ENCODE assay signal across 8 mouse cellular contexts in genomic region chr17:34263811-34264371, GRCm38 (mm10). TPM values are rescaled to one million over a fixed set of nuclear protein-coding genes. Genes with fewer than 3 reads are reported as not detected.
DNase-seq lines count a peak whose midpoint lies in the region; ATAC-seq lines count a peak whose summit lies in the region.

No protein-coding gene starts in this region.

- peaks cover 26% of the 10 kb centered on the region for H3K27me3 ChIP-seq in embryonic facial prominence, embryonic 14.5 days (replicated peaks; ENCODE audit: control insufficient read depth, insufficient read depth, low read length)
- peaks cover 26% of the 10 kb centered on the region; the same call in 1 of the 2 replicates for H3K27me3 ChIP-seq in kidney, embryonic 16.5 days (ENCODE audit: insufficient read depth, low read length)
- H3K27me3 ChIP-seq in stomach, embryonic 15.5 days (replicated peaks): peaks cover 33% of the 10 kb centered on the region

- peak; percentile 45 to 49 for DNase-seq in cerebellum, postnatal 10 days
- DNase-seq in embryonic facial prominence, embryonic 14.5 days (ENCODE audit: low spot score): peak; percentile 19
- DNase-seq in lung, postnatal 25 days (ENCODE audit: low spot score): peak; percentile 44
- no peak for DNase-seq in right cerebral cortex, postnatal 36 days (ENCODE audit: low spot score in 2 of 2)
- no peak for DNase-seq in left cerebral cortex, adult 11 months (ENCODE audit: low spot score)

- H3K4me3 ChIP-seq in embryonic facial prominence, embryonic 14.5 days (ENCODE audit: low read depth, low read length): peak overlapping the region; percentile 50
- H3K4me3 ChIP-seq in kidney, embryonic 16.5 days (ENCODE audit: low read length): peak overlapping the region; percentile 63
- peak overlapping the region; percentile 50 for H3K4me3 ChIP-seq in stomach, embryonic 15.5 days (replicated peaks)

- peak overlapping the region; percentile 20; the same call in 1 of the 2 replicates for H3K9ac ChIP-seq in embryonic facial prominence, embryonic 14.5 days (ENCODE audit: low read depth, low read length)
- H3K9ac ChIP-seq in kidney, embryonic 16.5 days (replicated peaks; ENCODE audit: low read length): 0 out of 2 replicates have a peak overlapping the region, but pooled peaks have one; percentile 61
- no peak overlapping the region for H3K9ac ChIP-seq in stomach, embryonic 15.5 days

- no peak for ATAC-seq in cerebellum, adult (ENCODE audit: insufficient number of reproducible peaks, low FRiP score, low TSS enrichment)
- no peak for ATAC-seq in embryonic facial prominence, embryonic 14.5 days (ENCODE audit: low read depth)
- no peak for ATAC-seq in kidney, embryonic 16.5 days (ENCODE audit: low FRiP score, low TSS enrichment)
- ATAC-seq in stomach, embryonic 15.5 days (ENCODE audit: insufficient read depth, low FRiP score, low read depth): no peak

- peaks cover 10% of the 10 kb centered on the region for H3K4me1 ChIP-seq in embryonic facial prominence, embryonic 14.5 days (ENCODE audit: control insufficient read depth, insufficient read depth, low read length)
- H3K4me1 ChIP-seq in kidney, embryonic 16.5 days (ENCODE audit: insufficient read depth, low read length): peaks cover 22% of the 10 kb centered on the region
- peaks cover 23% of the 10 kb centered on the region for H3K4me1 ChIP-seq in stomach, embryonic 15.5 days

- no peak overlapping the region for H3K27ac ChIP-seq in embryonic facial prominence, embryonic 14.5 days (replicated peaks; ENCODE audit: low read depth, low read length)
- H3K27ac ChIP-seq in kidney, embryonic 16.5 days (ENCODE audit: low read length): no peak overlapping the region
- no peak overlapping the region for H3K27ac ChIP-seq in stomach, embryonic 15.5 days

- peak overlapping the region; percentile 94 for H3K4me2 ChIP-seq in embryonic facial prominence, embryonic 14.5 days (ENCODE audit: low read depth, low read length)
- H3K4me2 ChIP-seq in kidney, embryonic 16.5 days (replicated peaks; ENCODE audit: low read depth, low read length): peak overlapping the region; percentile 99
- peak overlapping the region; percentile 98 for H3K4me2 ChIP-seq in stomach, embryonic 15.5 days

- H3K9me3 ChIP-seq in embryonic facial prominence, embryonic 14.5 days (ENCODE audit: control insufficient read depth, low read length): no peaks in the 10 kb centered on the region
- H3K9me3 ChIP-seq in kidney, embryonic 16.5 days (ENCODE audit: low read length): no peaks in the 10 kb centered on the region
- H3K9me3 ChIP-seq in stomach, embryonic 15.5 days: no peaks in the 10 kb centered on the region

- H3K36me3 ChIP-seq in embryonic facial prominence, embryonic 14.5 days (ENCODE audit: control insufficient read depth, insufficient read depth, low read length): no peaks in the 10 kb centered on the region
- no peaks in the 10 kb centered on the region for H3K36me3 ChIP-seq in kidney, embryonic 16.5 days (ENCODE audit: insufficient read depth, low read length)
- H3K36me3 ChIP-seq in stomach, embryonic 15.5 days: no peaks in the 10 kb centered on the region

- 5% methylated on average over 14 of the region's 14 CpGs for WGBS in embryonic facial prominence, embryonic 14.5 days
- WGBS in kidney, embryonic 16.5 days: 5% methylated on average over 14 of the region's 14 CpGs
- 10% methylated on average over 14 of the region's 14 CpGs for WGBS in stomach, embryonic 15.5 days

RNA-seq across cellular contexts. Expression of gene H2-Ab1, which starts 6.4 kb away (rescaled TPM):
- polyA plus RNA-seq in embryonic facial prominence, embryonic 14.5 days (2014; fragmentation: Nextera tagmentation; extraction: Ambion mirVana): 9.4 and 10.1 TPM in 2 replicates
- 31.6 and 37.9 TPM in 2 replicates for polyA plus RNA-seq in kidney, embryonic 16.5 days (2015; fragmentation: Nextera tagmentation; extraction: Ambion mirVana)
- polyA plus RNA-seq in stomach, embryonic 15.5 days (2015; fragmentation: Nextera tagmentation; extraction: Ambion mirVana): 13.3 and 18.1 TPM in 2 replicates

RNA-seq across cellular contexts. Expression of gene H2-Aa, which starts 23.7 kb away (rescaled TPM):
- 4.9 and 5.7 TPM in 2 replicates for polyA plus RNA-seq in embryonic facial prominence, embryonic 14.5 days (2014; fragmentation: Nextera tagmentation; extraction: Ambion mirVana)
- 2.6 and 3.3 TPM in 2 replicates for polyA plus RNA-seq in kidney, embryonic 16.5 days (2015; fragmentation: Nextera tagmentation; extraction: Ambion mirVana)
- polyA plus RNA-seq in stomach, embryonic 15.5 days (2015; fragmentation: Nextera tagmentation; extraction: Ambion mirVana): 4.9 and 5.7 TPM in 2 replicates

RNA-seq across cellular contexts. Expression of gene H2-Ob, which starts 25.2 kb away (rescaled TPM):
- 0.24 TPM in 1 of 2 replicates, not detected in the other for polyA plus RNA-seq in embryonic facial prominence, embryonic 14.5 days (2014; fragmentation: Nextera tagmentation; extraction: Ambion mirVana)
- polyA plus RNA-seq in kidney, embryonic 16.5 days (2015; fragmentation: Nextera tagmentation; extraction: Ambion mirVana): 0.14 and 0.27 TPM in 2 replicates
- 0.17 and 0.18 TPM in 2 replicates for polyA plus RNA-seq in stomach, embryonic 15.5 days (2015; fragmentation: Nextera tagmentation; extraction: Ambion mirVana)

RNA-seq across cellular contexts. Expression of gene H2-Eb1, which starts 41.8 kb away (rescaled TPM):
- polyA plus RNA-seq in embryonic facial prominence, embryonic 14.5 days (2014; fragmentation: Nextera tagmentation; extraction: Ambion mirVana): 4.1 and 4.7 TPM in 2 replicates
- 7.8 and 8.4 TPM in 2 replicates for polyA plus RNA-seq in kidney, embryonic 16.5 days (2015; fragmentation: Nextera tagmentation; extraction: Ambion mirVana)
- polyA plus RNA-seq in stomach, embryonic 15.5 days (2015; fragmentation: Nextera tagmentation; extraction: Ambion mirVana): 4.8 and 5.0 TPM in 2 replicates

Comparison
In these comparisons a context has a peak if more than half of its experiments do, and no peak if none do; other contexts are left out.
1. DNase-seq: peak in cerebellum, postnatal 10 days (2 of 2), embryonic facial prominence, embryonic 14.5 days (single experiment) and lung, postnatal 25 days (single experiment); none in right cerebral cortex, postnatal 36 days (0 of 2) and left cerebral cortex, adult 11 months (single experiment).
2. Peak in every context shown above with its lines, with median percentiles within 50 percentile points of each other: H3K4me2 ChIP-seq and H3K4me3 ChIP-seq.